Mouse (Mus musculus) bone marrow macrophage, adult 2 months (primary cell): ENCODE results near the gene Kalrn.

Experiments
- CTCF ChIP-seq: IDR thresholded peaks from 2 replicates; pipeline ENCODE4 v1.5.1; 2012; ENCODE audit warnings: low read depth, mild to moderate bottlenecking, low read length, moderate library complexity
- POLR2A ChIP-seq: IDR thresholded peaks from 2 replicates; pipeline ENCODE4 v1.6.1; 2012; ENCODE audit warnings: mild to moderate bottlenecking, low read depth, low read length, borderline replicate concordance

GRCm38 (mm10) chr16:34236898-34237611, 336.3 kb downstream of the Kalrn start:
- TF ChIP-seq CTCF, result no peak
- no peak for TF ChIP-seq POLR2A
